Mouse (Mus musculus): ENCODE measurements around the gene Elavl2. TPM values are rescaled to one million over a fixed set of nuclear protein-coding genes. Genes with fewer than 3 reads are reported as not detected.
"Not testable (repeated sequence)": the region's sequence is repeated elsewhere in the genome, so short reads cannot be mapped to it uniquely, and the experiment has no call there.

Elavl2 gene
- polyA plus RNA-seq, 1 experiment = not detected

DNA sequence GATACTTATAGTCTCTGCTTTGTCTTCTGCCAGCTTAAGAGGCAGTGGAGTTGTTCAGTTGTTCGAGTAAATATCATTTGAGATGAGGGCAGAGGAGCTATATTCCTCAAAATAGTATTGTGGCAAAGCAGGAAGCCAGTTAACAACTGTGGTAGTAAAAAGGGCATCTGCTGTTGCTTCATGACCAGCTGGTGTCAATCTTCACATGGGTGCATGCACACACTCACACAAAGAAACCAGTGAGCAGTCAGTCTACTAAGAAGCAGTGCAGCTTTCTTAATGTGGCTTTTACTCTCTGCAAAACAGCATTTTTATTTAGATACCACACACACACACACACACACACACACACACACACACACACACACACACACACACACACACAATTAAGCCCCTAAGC, 110.2 kb downstream of the Elavl2 start:
- H3K27ac ChIP-seq (ENCODE audit: insufficient read depth, low read depth, low read length) = no peak overlapping the region
- WGBS = 78% methylated on average over 1 of the region's 1 CpGs
- TF ChIP-seq POLR2A (IDR thresholded peaks at IDR 0.05; ENCODE audit: insufficient read depth, low read depth, low read length) (no peak), CTCF (IDR thresholded peaks at IDR 0.05; ENCODE audit: insufficient read depth, low read depth, low read length) (no peak)

DNA sequence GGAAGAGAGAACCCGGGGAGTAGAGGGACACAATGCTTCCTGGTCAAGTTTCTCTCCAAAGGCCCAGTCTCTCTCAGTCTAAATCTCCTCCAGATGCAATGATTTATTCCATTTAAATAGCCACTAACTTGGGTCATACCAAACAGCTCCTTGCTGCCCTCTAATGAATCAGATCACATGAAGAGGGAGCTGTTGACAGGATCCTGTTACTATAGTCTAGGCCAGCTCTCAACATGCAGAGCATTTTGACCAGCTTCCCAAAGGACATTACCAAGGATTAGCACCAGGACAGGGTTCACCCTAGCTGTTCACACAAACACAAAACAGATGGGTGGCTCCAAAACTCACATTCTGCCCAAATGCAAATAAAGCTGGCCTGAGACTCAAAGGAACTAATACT, 111.4 kb downstream of the Elavl2 start:
- no peak overlapping the region for H3K4me3 ChIP-seq (ENCODE audit: insufficient read depth, low read depth, low read length)
- TF ChIP-seq CTCF (IDR thresholded peaks at IDR 0.05; ENCODE audit: insufficient read depth, low read depth, low read length) (no peak), POLR2A (IDR thresholded peaks at IDR 0.05; ENCODE audit: insufficient read depth, low read depth, low read length) (no peak)
- 52% methylated on average over 1 of the region's 1 CpGs for WGBS

More for the DNA sequence above, 110.2 kb downstream of the Elavl2 start:
- Histone ChIP-seq H3K4me1 (ENCODE audit: control insufficient read depth, insufficient read depth, low read length) (no peaks in the 10 kb centered on the region), H3K4me3 (ENCODE audit: insufficient read depth, low read depth, low read length) (no peak overlapping the region)

DNA sequence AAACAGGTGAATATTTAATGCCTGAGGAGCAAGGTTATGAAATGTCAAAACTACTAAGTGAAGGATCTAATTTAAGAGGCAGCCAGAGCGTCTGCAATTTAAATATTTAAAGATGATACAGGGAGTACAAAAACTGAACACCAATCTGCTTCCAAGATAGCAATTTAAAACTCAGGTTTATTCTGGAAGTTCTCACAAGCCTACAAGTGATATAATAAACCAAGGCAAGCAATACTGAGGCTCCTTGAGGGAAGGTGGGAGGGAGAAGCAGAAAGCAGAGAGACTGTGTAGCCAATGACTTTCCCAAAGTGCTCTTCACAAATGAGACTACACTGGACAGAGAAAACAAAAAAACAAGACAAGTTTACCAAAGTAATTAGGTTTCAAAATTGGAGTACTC, 132.2 kb downstream of the Elavl2 start:
- Histone ChIP-seq H3K4me1 (ENCODE audit: control insufficient read depth, insufficient read depth, low read length) (no peaks in the 10 kb centered on the region), H3K27ac (ENCODE audit: insufficient read depth, low read depth, low read length) (no peak overlapping the region), H3K4me3 (ENCODE audit: insufficient read depth, low read depth, low read length) (no peak overlapping the region)
- 85% methylated on average over 1 of the region's 1 CpGs for WGBS
- TF ChIP-seq POLR2A (IDR thresholded peaks at IDR 0.05; ENCODE audit: insufficient read depth, low read depth, low read length) (no peak), CTCF (IDR thresholded peaks at IDR 0.05; ENCODE audit: insufficient read depth, low read depth, low read length) (no peak)

More for the DNA sequence above, 111.4 kb downstream of the Elavl2 start:
- Histone ChIP-seq H3K27ac (ENCODE audit: insufficient read depth, low read depth, low read length) (no peak overlapping the region), H3K4me1 (ENCODE audit: control insufficient read depth, insufficient read depth, low read length) (no peaks in the 10 kb centered on the region)

DNA sequence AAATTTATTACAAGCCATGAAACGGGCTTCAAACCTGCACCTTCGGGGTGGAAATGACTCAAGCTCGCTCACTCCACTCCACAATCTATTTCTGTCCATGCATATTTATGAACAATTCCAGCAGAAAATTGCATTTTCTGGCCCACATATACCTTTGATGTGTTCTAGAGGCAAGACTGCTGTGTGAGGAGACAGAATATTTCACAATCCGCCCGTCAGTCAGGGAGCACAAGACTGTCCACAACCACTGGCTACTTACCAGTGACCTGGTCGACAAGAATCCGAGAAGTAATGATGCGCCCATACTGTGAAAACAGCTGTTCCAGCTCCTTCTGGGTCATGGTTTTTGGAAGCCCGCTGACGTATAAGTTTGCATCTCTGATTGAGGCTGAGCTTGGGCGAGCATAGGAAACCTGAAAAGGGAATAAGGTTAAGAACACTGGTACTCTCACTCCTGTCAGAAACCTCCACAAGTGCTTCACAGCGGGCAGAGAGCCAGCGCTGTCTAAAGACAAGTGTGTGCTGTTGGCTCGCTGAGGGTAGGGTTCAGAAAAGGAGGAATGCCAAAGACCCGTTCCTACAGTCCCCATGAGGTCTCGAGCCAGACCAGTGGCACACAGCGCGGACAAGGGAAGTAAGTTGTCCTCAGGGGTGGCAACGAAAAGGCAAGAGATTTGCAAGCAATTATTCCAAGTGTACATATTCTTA, 136.7 kb downstream of the Elavl2 start:
- H3K4me1 ChIP-seq (ENCODE audit: control insufficient read depth, insufficient read depth, low read length) = no peaks in the 10 kb centered on the region
- WGBS = 80% methylated on average over 19 of the region's 19 CpGs
- no peak for TF ChIP-seq CTCF (IDR thresholded peaks at IDR 0.05; ENCODE audit: insufficient read depth, low read depth, low read length)
- no peak for TF ChIP-seq POLR2A (IDR thresholded peaks at IDR 0.05; ENCODE audit: insufficient read depth, low read depth, low read length)
- no peak overlapping the region for H3K27ac ChIP-seq (ENCODE audit: insufficient read depth, low read depth, low read length)
- no peak overlapping the region for H3K4me3 ChIP-seq (ENCODE audit: insufficient read depth, low read depth, low read length)

DNA sequence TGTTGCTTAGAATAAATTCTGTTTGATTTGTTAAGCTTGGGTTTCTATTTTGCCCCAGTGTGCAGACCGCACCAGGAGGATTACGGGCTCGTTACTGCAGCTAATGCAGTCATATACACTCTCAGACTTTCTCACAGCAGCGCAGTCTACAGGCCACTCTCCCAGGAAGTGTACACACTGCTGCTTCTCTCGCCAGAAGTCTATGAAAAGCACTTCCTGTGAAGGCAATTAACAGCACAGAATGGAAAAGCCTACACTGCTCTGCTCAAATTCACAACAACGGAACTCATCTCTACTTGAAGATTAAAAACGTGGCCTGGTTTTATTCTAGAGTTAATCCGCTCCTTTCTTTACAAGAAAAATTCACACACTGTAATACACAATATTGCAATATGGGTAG, 137.7 kb downstream of the Elavl2 start:
- no peak for TF ChIP-seq CTCF (IDR thresholded peaks at IDR 0.05; ENCODE audit: insufficient read depth, low read depth, low read length)
- no peak for TF ChIP-seq POLR2A (IDR thresholded peaks at IDR 0.05; ENCODE audit: insufficient read depth, low read depth, low read length)
- no peaks in the 10 kb centered on the region for H3K4me1 ChIP-seq (ENCODE audit: control insufficient read depth, insufficient read depth, low read length)
- no peak overlapping the region for H3K4me3 ChIP-seq (ENCODE audit: insufficient read depth, low read depth, low read length)
- H3K27ac ChIP-seq (ENCODE audit: insufficient read depth, low read depth, low read length) = no peak overlapping the region
- WGBS = 81% methylated on average over 8 of the region's 8 CpGs

DNA sequence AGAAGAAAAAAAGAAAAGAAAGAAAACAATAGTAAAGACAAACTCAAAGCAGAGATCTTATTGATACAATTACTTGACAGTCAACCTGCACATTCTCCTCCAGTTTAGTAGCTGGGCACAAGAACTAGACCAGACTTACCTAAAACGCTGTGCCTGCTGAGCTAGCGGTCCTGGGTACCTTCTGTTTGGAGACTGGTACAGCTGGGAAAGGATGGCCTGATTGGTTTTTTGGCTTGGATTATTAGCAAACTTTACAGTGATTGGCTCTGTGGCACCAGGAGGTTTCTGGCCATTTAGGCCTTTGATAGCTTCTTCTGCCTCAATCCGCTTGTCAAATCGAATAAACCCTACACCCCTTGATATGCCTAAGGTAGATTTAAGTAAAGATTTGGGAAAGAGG, 140.0 kb downstream of the Elavl2 start:
- H3K4me1 ChIP-seq (ENCODE audit: control insufficient read depth, insufficient read depth, low read length) = no peaks in the 10 kb centered on the region
- H3K27ac ChIP-seq (ENCODE audit: insufficient read depth, low read depth, low read length) = no peak overlapping the region
- no peak for TF ChIP-seq CTCF (IDR thresholded peaks at IDR 0.05; ENCODE audit: insufficient read depth, low read depth, low read length)
- no peak for TF ChIP-seq POLR2A (IDR thresholded peaks at IDR 0.05; ENCODE audit: insufficient read depth, low read depth, low read length)
- WGBS = over 99% methylated on average over 4 of the region's 4 CpGs
- no peak overlapping the region for H3K4me3 ChIP-seq (ENCODE audit: insufficient read depth, low read depth, low read length)

DNA sequence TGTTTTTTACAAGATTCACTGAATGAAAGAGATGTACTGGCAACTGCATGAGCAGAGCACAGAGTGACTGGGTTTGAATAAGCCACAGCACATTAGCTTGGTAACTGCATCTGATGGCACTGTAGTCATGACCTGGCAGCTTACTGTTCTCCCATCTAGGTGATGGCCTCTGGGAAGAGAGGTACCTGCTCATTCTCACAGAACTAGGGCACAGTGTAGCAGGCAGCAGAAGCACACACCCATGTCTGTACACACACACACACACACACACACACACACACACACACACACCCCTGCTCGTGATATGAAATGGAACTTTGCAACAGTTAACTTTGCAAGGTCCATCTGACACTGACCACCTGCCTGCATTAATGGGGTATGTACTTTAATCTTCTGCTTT, 151.9 kb downstream of the Elavl2 start:
- H3K4me3 ChIP-seq (ENCODE audit: insufficient read depth, low read depth, low read length) = no peak overlapping the region
- no peak overlapping the region for H3K27ac ChIP-seq (ENCODE audit: insufficient read depth, low read depth, low read length)
- 88% methylated on average over 1 of the region's 1 CpGs for WGBS
- H3K4me1 ChIP-seq (ENCODE audit: control insufficient read depth, insufficient read depth, low read length) = no peaks in the 10 kb centered on the region
- TF ChIP-seq CTCF (IDR thresholded peaks at IDR 0.05; ENCODE audit: insufficient read depth, low read depth, low read length) = no peak
- no peak for TF ChIP-seq POLR2A (IDR thresholded peaks at IDR 0.05; ENCODE audit: insufficient read depth, low read depth, low read length)

DNA sequence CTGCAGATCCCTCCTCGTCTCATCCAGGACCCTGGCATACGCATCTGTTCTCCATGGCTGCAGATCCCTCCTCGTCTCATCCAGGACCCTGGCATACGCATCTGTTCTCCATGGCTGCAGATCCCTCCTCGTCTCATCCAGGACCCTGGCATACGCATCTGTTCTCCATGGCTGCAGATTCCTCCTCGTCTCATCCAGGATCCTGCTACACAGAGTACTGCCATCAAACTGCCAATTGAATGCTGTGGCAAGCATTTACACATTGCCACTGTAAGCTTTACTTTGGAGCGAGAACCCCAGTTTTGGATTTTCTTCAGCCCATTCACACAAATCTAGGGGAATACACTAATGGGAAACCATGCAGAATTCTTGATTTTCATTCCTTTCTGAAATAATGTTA, 155.4 kb downstream of the Elavl2 start:
- H3K4me3 ChIP-seq (ENCODE audit: insufficient read depth, low read depth, low read length); H3K27ac ChIP-seq (ENCODE audit: insufficient read depth, low read depth, low read length); H3K4me1 ChIP-seq (ENCODE audit: control insufficient read depth, insufficient read depth, low read length): not testable (repeated sequence)
- 86% methylated on average over 6 of the region's 8 CpGs for WGBS

DNA sequence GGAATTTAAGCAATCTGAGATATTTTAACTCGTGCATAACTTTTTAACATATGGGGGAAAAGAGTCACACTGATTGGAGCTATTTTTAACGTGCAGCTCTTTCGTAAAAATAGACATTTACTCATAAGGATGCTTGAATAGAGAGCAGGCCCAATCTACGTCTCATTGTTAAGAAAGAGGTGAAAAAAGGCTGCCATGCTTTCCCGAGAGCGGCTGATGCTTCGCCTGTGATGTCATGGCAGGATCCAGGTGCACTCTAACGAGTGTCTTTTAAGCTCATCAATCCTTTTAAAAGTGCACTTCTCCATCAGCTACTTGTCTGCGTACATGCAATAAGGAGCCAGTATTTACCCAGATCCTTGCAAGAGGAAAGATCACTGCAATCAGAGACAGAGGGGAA, 156.0 kb downstream of the Elavl2 start:
- Histone ChIP-seq H3K4me1 (ENCODE audit: control insufficient read depth, insufficient read depth, low read length) (no peaks in the 10 kb centered on the region), H3K27ac (ENCODE audit: insufficient read depth, low read depth, low read length) (no peak overlapping the region), H3K4me3 (ENCODE audit: insufficient read depth, low read depth, low read length) (no peak overlapping the region)
- TF ChIP-seq POLR2A (IDR thresholded peaks at IDR 0.05; ENCODE audit: insufficient read depth, low read depth, low read length) (no peak), CTCF (IDR thresholded peaks at IDR 0.05; ENCODE audit: insufficient read depth, low read depth, low read length) (no peak)
- 61% methylated on average over 9 of the region's 9 CpGs for WGBS

DNA sequence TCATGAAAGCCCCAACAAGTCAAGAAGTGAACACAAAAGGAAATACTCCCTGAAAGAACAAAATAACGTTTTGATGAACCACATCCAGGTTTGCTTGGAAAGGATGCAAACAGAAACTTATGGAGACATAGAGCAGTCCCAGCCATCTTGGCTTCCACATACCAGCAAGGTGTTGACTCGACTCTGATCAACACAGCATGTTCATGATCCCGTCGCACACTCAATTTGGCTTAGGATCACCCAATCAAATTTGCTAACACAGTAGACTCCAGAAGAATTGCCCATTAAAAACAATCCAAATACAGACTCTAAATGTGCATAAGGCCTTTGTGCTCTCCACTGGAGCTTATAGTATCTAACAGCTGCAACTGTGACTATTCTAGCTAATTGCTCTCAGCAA, 156.7 kb downstream of the Elavl2 start:
- TF ChIP-seq POLR2A (IDR thresholded peaks at IDR 0.05; ENCODE audit: insufficient read depth, low read depth, low read length) = no peak
- TF ChIP-seq CTCF (IDR thresholded peaks at IDR 0.05; ENCODE audit: insufficient read depth, low read depth, low read length) = no peak
- Histone ChIP-seq H3K27ac (ENCODE audit: insufficient read depth, low read depth, low read length) (no peak overlapping the region), H3K4me3 (ENCODE audit: insufficient read depth, low read depth, low read length) (no peak overlapping the region), H3K4me1 (ENCODE audit: control insufficient read depth, insufficient read depth, low read length) (no peaks in the 10 kb centered on the region)
- 83% methylated on average over 4 of the region's 4 CpGs for WGBS

All from olfactory bulb, adult 2 months (tissue).